Mouse (Mus musculus) neutrophil, adult 59 days (primary cell): ENCODE data around the gene Adam21. TPM values are rescaled to one million over a fixed set of nuclear protein-coding genes. Genes with fewer than 3 reads are reported as not detected.

ENCODE experiments used
- total RNA-seq, 2 experiments: library from RNA; stranded (reverse); gene quantifications; 1 replicate in 1 of 2; 2 replicates in 1 of 2; pipeline ENCODE4 v1.2.4; 2023

The Adam21 gene
- not detected for total RNA-seq

GRCm38 (mm10) chr12:81568374-81568773 is at the start of gene Adam21:
TSS of gene Adam21 (minus strand) at chr12:81568474.

GRCm38 (mm10) chr12:81594902-81595671 is 26.8 kb upstream of the Adam21 start, which contains the start of gene Med6:
TSS of gene Med6 (minus strand) at chr12:81595008.

GRCm38 (mm10) chr12:81532316-81533028 is 35.8 kb downstream of the Adam21 start, which contains the start of the genes Gm20498 and Synj2bp:
TSS of gene Gm20498 (minus strand) at chr12:81532905.
TSS of gene Synj2bp (minus strand) at chr12:81532911.

Other genes with a start within 250 kb of the Adam21 start
- under 1 TPM in 1 of 2 experiments, not detected in 1; 0.11 TPM for gene Slc8a3, start 235.3 kb downstream of the Adam21 start, total RNA-seq
- gene Gm4787, start 189.0 kb downstream of the Adam21 start, total RNA-seq, result under 1 TPM; 0.24 to 0.27 TPM
- under 1 TPM; 0.64 to 0.93 TPM for gene Adam4, start 146.5 kb downstream of the Adam21 start, total RNA-seq
- gene Cox16, start 83.3 kb downstream of the Adam21 start, total RNA-seq, result 10 to 100 TPM; 31.0 to 33.8 TPM
- gene Gm20498, start 35.6 kb downstream of the Adam21 start, total RNA-seq, result 10 to 100 TPM; 10.1 to 13.2 TPM
- gene Synj2bp, start 35.6 kb downstream of the Adam21 start, total RNA-seq, result 10 to 100 TPM; 13.3 to 13.5 TPM
- 10 to 100 TPM; 22.3 to 24.7 TPM for gene Med6, start 26.5 kb upstream of the Adam21 start, total RNA-seq
- not detected for gene Ttc9, start 62.8 kb upstream of the Adam21 start, total RNA-seq
- gene Map3k9, start 212.7 kb upstream of the Adam21 start, total RNA-seq, result 10 to 100 TPM; 35.8 to 43.9 TPM